Mouse (Mus musculus) lung, postnatal 14 days (tissue): ENCODE measurements around the gene Klhl35.

ENCODE experiments used
- DNase-seq: peaks from one replicate; pipeline ENCODE4 v3.0.0; 2021

Gene Klhl35

GRCm38 (mm10) chr7:99454044-99454443, 11.8 kb upstream of the Klhl35 start:
- no peak for DNase-seq

GRCm38 (mm10) chr7:99458849-99459248, 7.0 kb upstream of the Klhl35 start:
- DNase-seq, result no peak

- DNase-seq, result no peak
Observed at GRCm38 (mm10) chr7:99459888-99460652, 5.7 kb upstream of the Klhl35 start.

GRCm38 (mm10) chr7:99463120-99463519, 2.7 kb upstream of the Klhl35 start:
- no peak for DNase-seq

GRCm38 (mm10) chr7:99467916-99468282, 2.1 kb downstream of the Klhl35 start:
- peak; percentile 55 for DNase-seq

- peak; percentile 71 for DNase-seq
Observed at GRCm38 (mm10) chr7:99468283-99469132, 2.7 kb downstream of the Klhl35 start.

GRCm38 (mm10) chr7:99469680-99470405, 4.0 kb downstream of the Klhl35 start:
- peak; percentile 73 for DNase-seq

GRCm38 (mm10) chr7:99471578-99471977, 5.8 kb downstream of the Klhl35 start:
- no peak for DNase-seq

- no peak for DNase-seq
Observed at GRCm38 (mm10) chr7:99473638-99474407, 8.0 kb downstream of the Klhl35 start.

GRCm38 (mm10) chr7:99474836-99475561, 9.2 kb downstream of the Klhl35 start:
- peak; percentile 69 for DNase-seq

GRCm38 (mm10) chr7:99475562-99475911, 9.7 kb downstream of the Klhl35 start:
- no peak for DNase-seq

- no peak for DNase-seq
Observed at GRCm38 (mm10) chr7:99476558-99477114, 10.8 kb downstream of the Klhl35 start.

- DNase-seq, result no peak
Observed at GRCm38 (mm10) chr7:99477235-99477634, 11.4 kb downstream of the Klhl35 start.

GRCm38 (mm10) chr7:99482637-99483036, 16.8 kb downstream of the Klhl35 start:
- DNase-seq, result no peak

- DNase-seq, result peak; percentile 93
Observed at GRCm38 (mm10) chr7:99483271-99483923, 17.6 kb downstream of the Klhl35 start, which contains the start of gene Rps3. Rps3 (minus strand) TSS chr7:99483738.

- no peak for DNase-seq
Observed at GRCm38 (mm10) chr7:99483924-99484319, 18.1 kb downstream of the Klhl35 start.

GRCm38 (mm10) chr7:99484679-99485078, 18.9 kb downstream of the Klhl35 start:
- no peak for DNase-seq

- DNase-seq, result no peak
Observed at GRCm38 (mm10) chr7:99489708-99490107, 23.9 kb downstream of the Klhl35 start.

- peak; percentile 49 for DNase-seq
Observed at GRCm38 (mm10) chr7:99499128-99499527, 33.3 kb downstream of the Klhl35 start.

GRCm38 (mm10) chr7:99500201-99500600, 34.4 kb downstream of the Klhl35 start:
- peak; percentile 89 for DNase-seq

- no peak for DNase-seq
Observed at GRCm38 (mm10) chr7:99500655-99501054, 34.9 kb downstream of the Klhl35 start.
